Mouse (Mus musculus): ENCODE results near the gene Cldn34c2. TPM values are rescaled to one million over a fixed set of nuclear protein-coding genes. Genes with fewer than 3 reads are reported as not detected.

Cldn34c2 gene
- total RNA-seq (2023): 1 to 10 TPM in 1 of 2 experiments, under 1 TPM in 1; 0.83 to 1.0 TPM

GRCm38 (mm10) chrX:123581400-123581799, at the start of gene Cldn34c2:
Cldn34c2 (plus strand) TSS chrX:123581700.

Other genes starting within 250 kb of the Cldn34c2 start
- gene Gm17467, start 123.1 kb downstream of the Cldn34c2 start, total RNA-seq (2023): not detected
- gene Cldn34c3, start 212.0 kb downstream of the Cldn34c2 start, total RNA-seq (2023): not detected